Mouse (Mus musculus): Measurements from ENCODE around the gene 4933415A04Rik.

- TF ChIP-seq POLR2A (IDR thresholded peaks at IDR 0.05; ENCODE audit: low read depth, low read length) (no peak), CTCF (conservative IDR thresholded peaks at IDR 0.05; ENCODE audit: insufficient read depth, insufficient read length, low read depth, low read length) (no peak)
These were observed 34.2 kb upstream of the 4933415A04Rik start for GRCm38 (mm10) chr11:43552675-43553074.

All from kidney, adult 2 months (tissue).